Mouse (Mus musculus): Measurements from ENCODE around the gene Ptprf. TPM values are rescaled to one million over a fixed set of nuclear protein-coding genes. Genes with fewer than 3 reads are reported as not detected.

Gene Ptprf
- total and polyA plus RNA-seq, 2 experiments from 2014 or later: 45.0 to 120 TPM

GRCm38 (mm10) chr4:118295651-118296561 is 4.7 kb upstream of the Ptprf start:
- ATAC-seq (no peak), DNase-seq (no peak)
- no peak overlapping the region for H3K4me2 ChIP-seq (ENCODE audit: low read depth)
- no peaks in the 10 kb centered on the region for H3K4me1 ChIP-seq (ENCODE audit: insufficient read depth)
- no peak for TF ChIP-seq CTCF (IDR thresholded peaks at IDR 0.05; ENCODE audit: low read depth)
- H3K27me3 ChIP-seq (ENCODE audit: insufficient read depth, low read length): no peaks in the 10 kb centered on the region
- H3K27ac ChIP-seq (ENCODE audit: low read depth, low read length): no peak overlapping the region
- H3K9ac ChIP-seq: no peak overlapping the region
- no peak overlapping the region for H3K4me3 ChIP-seq (ENCODE audit: low read depth, low read length)
- no peaks in the 10 kb centered on the region for H3K36me3 ChIP-seq (ENCODE audit: insufficient read depth)
- H3K9me3 ChIP-seq (ENCODE audit: low read length): no peaks in the 10 kb centered on the region
- WGBS: 63% methylated on average over 17 of the region's 17 CpGs

GRCm38 (mm10) chr4:118294811-118295210 is 3.6 kb upstream of the Ptprf start:
- no peaks in the 10 kb centered on the region for H3K9me3 ChIP-seq (ENCODE audit: low read length)
- no peak for TF ChIP-seq CTCF (IDR thresholded peaks at IDR 0.05; ENCODE audit: low read depth)
- H3K4me3 ChIP-seq (ENCODE audit: low read depth, low read length): no peak overlapping the region
- H3K36me3 ChIP-seq (ENCODE audit: insufficient read depth): no peaks in the 10 kb centered on the region
- H3K27ac ChIP-seq (ENCODE audit: low read depth, low read length): no peak overlapping the region
- no peak overlapping the region for H3K9ac ChIP-seq
- no peak for DNase-seq
- no peaks in the 10 kb centered on the region for H3K27me3 ChIP-seq (ENCODE audit: insufficient read depth, low read length)
- no peak overlapping the region for H3K4me2 ChIP-seq (ENCODE audit: low read depth)
- 0 out of 2 replicates have a peak, but pooled peaks cover 1% of the 10 kb centered on the region for H3K4me1 ChIP-seq (ENCODE audit: insufficient read depth)
- 69% methylated on average over 4 of the region's 4 CpGs for WGBS
- no peak for ATAC-seq

GRCm38 (mm10) chr4:118292741-118293306 is 1.6 kb upstream of the Ptprf start:
- TF ChIP-seq CTCF (IDR thresholded peaks at IDR 0.05; ENCODE audit: low read depth): peak; percentile 98
- Histone ChIP-seq H3K9me3 (ENCODE audit: low read length) (no peaks in the 10 kb centered on the region), H3K4me3 (ENCODE audit: low read depth, low read length) (no peak overlapping the region), H3K27me3 (ENCODE audit: insufficient read depth, low read length) (no peaks in the 10 kb centered on the region), H3K27ac (ENCODE audit: low read depth, low read length) (no peak overlapping the region), H3K4me2 (ENCODE audit: low read depth) (no peak overlapping the region), H3K4me1 (ENCODE audit: insufficient read depth) (0 out of 2 replicates have a peak, but pooled peaks cover 3% of the 10 kb centered on the region), H3K9ac (no peak overlapping the region), H3K36me3 (ENCODE audit: insufficient read depth) (no peaks in the 10 kb centered on the region)
- WGBS: 15% methylated on average over 11 of the region's 11 CpGs
- ATAC-seq (peak; percentile 32; the same call in 1 of the 2 replicates), DNase-seq (peak; percentile 91)

GRCm38 (mm10) chr4:118290416-118291030 is 682 bp downstream of the Ptprf start:
- TF ChIP-seq CTCF (IDR thresholded peaks at IDR 0.05; ENCODE audit: low read depth): no peak
- peak overlapping the region; percentile 94 for H3K4me3 ChIP-seq (ENCODE audit: low read depth, low read length)

GRCm38 (mm10) chr4:118289960-118290415 is 1.2 kb downstream of the Ptprf start:
- no peak for TF ChIP-seq CTCF (IDR thresholded peaks at IDR 0.05; ENCODE audit: low read depth)
- peak; percentile 43 for DNase-seq
- no peaks in the 10 kb centered on the region for H3K36me3 ChIP-seq (ENCODE audit: insufficient read depth)
- ATAC-seq: no peak
- no peaks in the 10 kb centered on the region for H3K9me3 ChIP-seq (ENCODE audit: low read length)
- peak overlapping the region; percentile 72 for H3K9ac ChIP-seq
- H3K4me1 ChIP-seq (ENCODE audit: insufficient read depth): 0 out of 2 replicates have a peak, but pooled peaks cover 3% of the 10 kb centered on the region
- peak overlapping the region; percentile 82 for H3K27ac ChIP-seq (ENCODE audit: low read depth, low read length)
- H3K4me2 ChIP-seq (ENCODE audit: low read depth): peak overlapping the region; percentile 71
- no peaks in the 10 kb centered on the region for H3K27me3 ChIP-seq (ENCODE audit: insufficient read depth, low read length)
- 1% methylated on average over 12 of the region's 12 CpGs for WGBS
- peak overlapping the region; percentile 94 for H3K4me3 ChIP-seq (ENCODE audit: low read depth, low read length)

More at GRCm38 (mm10) chr4:118290416-118291030, 682 bp downstream of the Ptprf start:
- Histone ChIP-seq H3K4me1 (ENCODE audit: insufficient read depth) (0 out of 2 replicates have a peak, but pooled peaks cover 3% of the 10 kb centered on the region), H3K27me3 (ENCODE audit: insufficient read depth, low read length) (no peaks in the 10 kb centered on the region), H3K4me2 (ENCODE audit: low read depth) (peak overlapping the region; percentile 71), H3K27ac (ENCODE audit: low read depth, low read length) (peak overlapping the region; percentile 82), H3K36me3 (ENCODE audit: insufficient read depth) (no peaks in the 10 kb centered on the region), H3K9me3 (ENCODE audit: low read length) (no peaks in the 10 kb centered on the region), H3K9ac (peak overlapping the region; percentile 72)
- ATAC-seq (peak; percentile 40), DNase-seq (peak; percentile 38)
- 6% methylated on average over 63 of the region's 84 CpGs for WGBS

- WGBS: 37% methylated on average over 5 of the region's 5 CpGs
- Histone ChIP-seq H3K9me3 (ENCODE audit: low read length) (no peaks in the 10 kb centered on the region), H3K4me3 (ENCODE audit: low read depth, low read length) (peak overlapping the region; percentile 94), H3K4me1 (ENCODE audit: insufficient read depth) (0 out of 2 replicates have a peak, but pooled peaks cover 3% of the 10 kb centered on the region), H3K27me3 (ENCODE audit: insufficient read depth, low read length) (no peaks in the 10 kb centered on the region), H3K4me2 (ENCODE audit: low read depth) (peak overlapping the region; percentile 71), H3K9ac (peak overlapping the region; percentile 72; the same call in 1 of the 2 replicates), H3K27ac (ENCODE audit: low read depth, low read length) (no peak overlapping the region), H3K36me3 (ENCODE audit: insufficient read depth) (0 out of 2 replicates have a peak, but pooled peaks cover 3% of the 10 kb centered on the region)
- no peak for ATAC-seq
- no peak for DNase-seq
- TF ChIP-seq CTCF (IDR thresholded peaks at IDR 0.05; ENCODE audit: low read depth): no peak
Measured at GRCm38 (mm10) chr4:118289266-118289665, 1.9 kb downstream of the Ptprf start.

All from forebrain, postnatal 0 days (tissue).